Mouse (Mus musculus) stomach, postnatal 0 days (tissue): ENCODE data around the gene Vmn2r11. TPM values are rescaled to one million over a fixed set of nuclear protein-coding genes. Genes with fewer than 3 reads are reported as not detected.
A peak's percentile ranks its signal among the peaks of the same experiment; 100 is the strongest.
"Not testable (repeated sequence)": the region's sequence is repeated elsewhere in the genome, so short reads cannot be mapped to it uniquely, and the experiment has no call there.

Experiments used
- ATAC-seq: fragments of 200-750 bp; cut with Nextera tagmentation; 2 replicates; pipeline ENCODE4 v1.8.0; 2017; ENCODE audit not compliant: low FRiP score, low TSS enrichment
- DNase-seq: peaks from one replicate; pipeline ENCODE4 v3.0.0-alpha.2; 2016; ENCODE audit warnings: low spot score
- H3K27ac ChIP-seq: fragments of 300-500 bp; sonication (generic); replicated peaks from 2 replicates; pipeline ENCODE4 v1.5.1; 2014; ENCODE audit warnings: mild to moderate bottlenecking, control low read depth
- H3K27me3 ChIP-seq: fragments of 300-500 bp; sonication (generic); 2 replicates; pipeline ENCODE4 v1.6.1; 2014; ENCODE audit warnings: low read length; ENCODE audit not compliant: control insufficient read depth, insufficient read depth
- H3K36me3 ChIP-seq: fragments of 300-500 bp; sonication (generic); 2 replicates; pipeline ENCODE4 v1.6.1; 2014; ENCODE audit warnings: low read length, mixed read lengths; ENCODE audit not compliant: control insufficient read depth, insufficient read depth
- H3K4me1 ChIP-seq: fragments of 300-500 bp; sonication (generic); replicated peaks from 2 replicates; pipeline ENCODE4 v1.6.1; 2014; ENCODE audit warnings: antibody characterized with exemption; ENCODE audit not compliant: control insufficient read depth, insufficient read depth
- H3K4me2 ChIP-seq: fragments of 300-500 bp; sonication (generic); replicated peaks from 2 replicates; pipeline ENCODE4 v1.6.1; 2014; ENCODE audit warnings: low read depth, mild to moderate bottlenecking, control low read depth, moderate library complexity
- H3K4me3 ChIP-seq: fragments of 300-500 bp; sonication (generic); 2 replicates; pipeline ENCODE4 v1.5.1; 2014; ENCODE audit warnings: low read depth, low read length, control low read depth
- H3K9ac ChIP-seq: fragments of 300-500 bp; sonication (generic); 2 replicates; pipeline ENCODE4 v1.6.1; 2014; ENCODE audit warnings: mild to moderate bottlenecking, low read length, control low read depth, mixed read lengths
- H3K9me3 ChIP-seq: fragments of 300-500 bp; sonication (generic); 2 replicates; pipeline ENCODE4 v1.6.1; 2016; ENCODE audit warnings: low read length; ENCODE audit not compliant: control insufficient read depth
- CTCF ChIP-seq: IDR thresholded peaks from 2 replicates; pipeline ENCODE4 v1.5.1; 2016; ENCODE audit warnings: antibody characterized with exemption, low read depth, mild to moderate bottlenecking, moderate library complexity
- EP300 ChIP-seq: optimal IDR thresholded peaks from 2 replicates; pipeline ENCODE3; 2016; ENCODE audit warnings: antibody characterized with exemption
- WGBS: fragments of 180-500 bp; shearing (Covaris S2); extraction: QIAGEN DNeasy Blood & Tissue Kit; methylation state at CpG from one replicate; pipeline ENCODE4 v1.1.7; 2014; 5-methylcytosine and 5-hydroxymethylcytosine counted together
- polyA plus RNA-seq: library from polyadenylated mRNA; unstranded; fragments of >200 nt; fragmentation: Nextera tagmentation; extraction: Ambion mirVana; gene quantifications from 2 replicates; pipeline ENCODE4 v1.2.1, GENCODE M21; 2015

The Vmn2r11 gene
- polyA plus RNA-seq = not detected in 2 replicates

DNA sequence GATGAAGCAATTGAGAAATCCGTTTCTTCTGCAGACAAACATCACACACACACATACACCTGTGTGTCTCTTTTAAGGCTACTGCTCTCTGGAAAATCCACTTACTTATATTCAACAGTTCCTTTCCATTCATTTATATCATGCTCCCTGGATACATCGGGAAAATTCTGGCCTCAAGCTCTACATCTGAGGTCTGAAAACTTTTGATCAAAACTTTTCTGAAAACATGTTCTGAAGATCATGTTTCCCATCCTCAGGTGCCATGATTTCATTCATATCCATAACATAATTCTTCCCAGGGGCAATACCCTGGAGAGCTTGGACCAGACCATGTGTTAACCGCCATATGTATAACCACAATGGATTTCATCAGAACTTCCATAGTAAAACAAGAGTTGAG is at the start of gene Vmn2r11:
Gene Vmn2r11, minus strand, starts transcription at position 101 of the 400 bp plus-strand sequence.
- not testable (repeated sequence) for ATAC-seq, H3K27me3 ChIP-seq, H3K27ac ChIP-seq, H3K4me2 ChIP-seq, H3K36me3 ChIP-seq, H3K9ac ChIP-seq, H3K4me3 ChIP-seq, H3K9me3 ChIP-seq, DNase-seq, H3K4me1 ChIP-seq
- 85% methylated on average over 3 of the region's 3 CpGs for WGBS

DNA sequence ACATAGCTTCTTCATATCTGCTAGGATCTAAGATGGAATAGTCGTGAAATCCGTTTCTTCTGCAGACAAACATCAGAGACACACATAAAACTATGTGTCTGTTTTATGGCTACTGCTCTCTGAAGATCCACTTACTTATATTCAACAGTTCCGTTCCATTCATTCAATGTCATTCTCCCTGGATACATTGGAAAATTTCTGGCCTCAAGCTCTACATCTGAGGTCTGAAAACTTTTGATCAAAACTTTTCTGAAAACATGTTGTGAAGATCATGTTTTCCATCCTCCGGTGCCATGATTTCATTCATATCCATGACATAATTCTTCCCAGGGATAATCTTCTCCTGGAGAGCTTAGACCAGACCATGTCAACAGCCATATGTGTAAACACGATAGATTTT is 38.5 kb upstream of the Vmn2r11 start, which contains the start of gene Vmn2r12:
Gene Vmn2r12, minus strand, starts transcription at position 101 of the 400 bp plus-strand sequence.
- ATAC-seq, H3K9me3 ChIP-seq, H3K4me3 ChIP-seq, H3K9ac ChIP-seq, DNase-seq, H3K4me2 ChIP-seq, H3K27me3 ChIP-seq, H3K36me3 ChIP-seq, H3K4me1 ChIP-seq, H3K27ac ChIP-seq: not testable (repeated sequence)
- WGBS = 80% methylated on average over 5 of the region's 5 CpGs

- not testable (repeated sequence) for DNase-seq, H3K27me3 ChIP-seq, H3K9ac ChIP-seq, ATAC-seq, H3K9me3 ChIP-seq, H3K4me2 ChIP-seq, H3K27ac ChIP-seq, H3K4me3 ChIP-seq, H3K36me3 ChIP-seq, H3K4me1 ChIP-seq
- 72% methylated on average over 3 of the region's 3 CpGs for WGBS
These were observed 37.1 kb upstream of the Vmn2r11 start for GRCm38 (mm10) chr5:109096482-109096881.

- H3K9ac ChIP-seq, ATAC-seq, DNase-seq, H3K4me2 ChIP-seq, H3K4me1 ChIP-seq, H3K36me3 ChIP-seq, H3K4me3 ChIP-seq, H3K27me3 ChIP-seq, H3K27ac ChIP-seq, H3K9me3 ChIP-seq: not testable (repeated sequence)
- TF ChIP-seq CTCF = peak; percentile 29
- 36% methylated on average over 4 of the region's 4 CpGs for WGBS
These were observed 12.6 kb upstream of the Vmn2r11 start for GRCm38 (mm10) chr5:109072016-109072415.

DNA sequence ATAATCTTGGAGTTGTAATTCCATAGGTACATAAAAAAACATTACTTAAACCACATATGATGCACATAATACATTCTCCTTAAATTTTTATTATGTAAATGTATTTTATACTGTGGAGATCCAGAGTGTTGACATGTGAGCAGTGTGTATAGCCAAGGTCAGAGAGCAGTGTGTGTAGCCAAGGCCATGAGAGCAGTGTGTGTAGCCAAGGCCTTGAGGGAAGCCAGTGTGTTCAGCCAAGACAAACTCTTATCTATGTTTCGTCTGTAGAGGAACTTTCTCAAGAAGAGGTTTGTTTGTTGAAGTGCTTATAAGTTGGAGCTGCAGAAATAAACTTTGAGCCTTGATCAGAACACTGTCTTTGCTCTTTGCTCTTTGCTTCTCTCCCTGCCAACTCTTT is 4.1 kb downstream of the Vmn2r11 start:
- H3K4me1 ChIP-seq = no peaks in the 10 kb centered on the region
- no peak overlapping the region for H3K4me3 ChIP-seq
- no peak overlapping the region for H3K27ac ChIP-seq
- TF ChIP-seq EP300 (no peak), CTCF (no peak)
- no peaks in the 10 kb centered on the region for H3K36me3 ChIP-seq
- H3K27me3 ChIP-seq = no peaks in the 10 kb centered on the region
- H3K4me2 ChIP-seq = no peak overlapping the region
- DNase-seq (no peak), ATAC-seq (no peak)
- 56% methylated on average over 1 of the region's 1 CpGs for WGBS
- no peak overlapping the region for H3K9ac ChIP-seq
- H3K9me3 ChIP-seq = no peaks in the 10 kb centered on the region

DNA sequence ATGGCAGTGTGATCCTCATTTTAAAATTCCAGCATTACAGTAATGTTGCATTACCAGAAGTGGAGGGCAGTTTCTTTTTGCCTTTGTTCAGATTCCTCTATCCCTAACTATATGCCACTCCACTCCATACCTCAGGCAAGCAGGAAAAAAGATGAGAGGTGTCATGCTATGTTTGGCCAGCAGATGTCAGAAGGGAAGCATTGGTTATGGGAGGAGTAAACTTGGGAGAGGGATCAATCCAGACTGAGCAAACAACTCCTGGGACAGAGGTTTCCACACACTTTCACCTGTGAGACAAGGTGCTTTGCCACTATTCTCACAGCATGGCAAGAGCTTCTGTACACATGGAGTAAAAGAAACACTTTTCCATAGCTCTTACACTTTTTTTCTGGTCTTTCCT is 26.8 kb downstream of the Vmn2r11 start:
- H3K27me3 ChIP-seq = no peaks in the 10 kb centered on the region
- H3K36me3 ChIP-seq = no peaks in the 10 kb centered on the region
- no peak overlapping the region for H3K27ac ChIP-seq
- no peaks in the 10 kb centered on the region for H3K9me3 ChIP-seq
- H3K4me2 ChIP-seq = no peak overlapping the region
- no peaks in the 10 kb centered on the region for H3K4me1 ChIP-seq
- no peak overlapping the region for H3K9ac ChIP-seq
- TF ChIP-seq CTCF = peak; percentile 45
- TF ChIP-seq EP300 = no peak
- DNase-seq (no peak), ATAC-seq (no peak)
- H3K4me3 ChIP-seq = no peak overlapping the region

DNA sequence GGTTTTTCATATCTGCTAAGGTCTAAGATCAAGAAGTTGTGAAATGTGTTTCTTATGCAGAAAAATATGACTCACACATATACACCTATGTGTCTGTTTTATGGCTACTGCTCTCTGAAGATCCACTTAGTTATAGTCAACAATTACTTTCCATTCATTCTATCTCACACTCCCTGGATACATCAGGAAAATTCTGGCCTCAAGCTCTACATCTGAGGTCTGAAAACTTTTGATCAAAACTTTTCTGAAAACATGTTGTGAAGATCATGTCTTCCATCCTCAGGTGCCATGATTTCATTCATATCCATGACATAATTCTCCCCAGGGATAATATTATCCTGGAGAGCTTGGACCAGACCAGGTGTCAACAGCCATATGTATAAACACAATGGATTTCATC is 52.9 kb downstream of the Vmn2r11 start, which contains the start of gene Vmn2r10:
Gene Vmn2r10, minus strand, starts transcription at position 101 of the 400 bp plus-strand sequence.
- not testable (repeated sequence) for ATAC-seq, H3K4me2 ChIP-seq, H3K27ac ChIP-seq, H3K36me3 ChIP-seq, H3K9ac ChIP-seq, H3K9me3 ChIP-seq, H3K27me3 ChIP-seq, DNase-seq, H3K4me3 ChIP-seq, H3K4me1 ChIP-seq

Other genes starting within 250 kb of the Vmn2r11 start
- not detected in 2 replicates for gene Vmn2r9, start 207.0 kb downstream of the Vmn2r11 start, polyA plus RNA-seq
- 0.01 TPM in 1 of 2 replicates, not detected in the other for gene Vmn2r10, start 53.0 kb downstream of the Vmn2r11 start, polyA plus RNA-seq
- not detected in 2 replicates for gene Vmn2r12, start 38.4 kb upstream of the Vmn2r11 start, polyA plus RNA-seq
- not detected in 2 replicates for gene Vmn2r13, start 132.6 kb upstream of the Vmn2r11 start, polyA plus RNA-seq
- gene Vmn2r14, start 165.1 kb upstream of the Vmn2r11 start, polyA plus RNA-seq = not detected in 2 replicates
- not detected in 2 replicates for gene Vmn2r15, start 238.1 kb upstream of the Vmn2r11 start, polyA plus RNA-seq